Mouse (Mus musculus) hindbrain, embryonic 10.5 days (tissue): ENCODE measurements around the gene Lad1. TPM values are rescaled to one million over a fixed set of nuclear protein-coding genes. Genes with fewer than 3 reads are reported as not detected.

ENCODE experiments used
- DNase-seq: peaks from one replicate; pipeline ENCODE4 v3.0.0-alpha.2; 2017; ENCODE audit warnings: low spot score
- H3K27ac ChIP-seq: fragments of 300-500 bp; sonication (generic); 2 replicates; pipeline ENCODE4 v1.5.1; 2016; ENCODE audit warnings: mild to moderate bottlenecking, moderate library complexity
- H3K27me3 ChIP-seq: fragments of 300-500 bp; sonication (generic); 2 replicates; pipeline ENCODE4 v1.6.1; 2016; ENCODE audit warnings: mild to moderate bottlenecking; ENCODE audit not compliant: poor library complexity, insufficient read depth, severe bottlenecking
- H3K36me3 ChIP-seq: fragments of 300-500 bp; sonication (generic); 2 replicates; pipeline ENCODE4 v1.6.1; 2016; ENCODE audit warnings: mild to moderate bottlenecking, moderate library complexity
- H3K4me1 ChIP-seq: fragments of 300-500 bp; sonication (generic); replicated peaks from 2 replicates; pipeline ENCODE4 v1.6.1; 2016; ENCODE audit warnings: mild to moderate bottlenecking
- H3K4me3 ChIP-seq: fragments of 300-500 bp; sonication (generic); 2 replicates; pipeline ENCODE4 v1.5.1; 2016; ENCODE audit warnings: mild to moderate bottlenecking, moderate library complexity
- H3K9me3 ChIP-seq: fragments of 300-500 bp; sonication (generic); 2 replicates; pipeline ENCODE4 v1.6.1; 2016; ENCODE audit warnings: mild to moderate bottlenecking, moderate library complexity
- WGBS: fragments of 180-500 bp; shearing (Covaris S2); methylation state at CpG from one replicate; pipeline ENCODE4 v1.1.7; 2016; 5-methylcytosine and 5-hydroxymethylcytosine counted together
- polyA plus RNA-seq: library from polyadenylated mRNA; unstranded; fragments of >200 nt; fragmentation: Nextera tagmentation; extraction: Ambion mirVana; gene quantifications from 2 replicates; pipeline ENCODE4 v1.2.1, GENCODE M21; 2016

Gene Lad1
- polyA plus RNA-seq: 1.0 and 3.9 TPM in 2 replicates

- H3K27ac ChIP-seq: peak within 1 kb of the TSS; percentile 83
- peaks cover 93% of the 10 kb centered on the region for H3K27me3 ChIP-seq
- peak; percentile 53 for DNase-seq
- no peaks in the 10 kb centered on the region for H3K36me3 ChIP-seq
- peak within 1 kb of the TSS; percentile 74 for H3K4me3 ChIP-seq
- H3K9me3 ChIP-seq: no peaks in the 10 kb centered on the region
- WGBS: under 1% methylated on average over 63 of the region's 63 CpGs
- peaks cover 34% of the 10 kb centered on the region for H3K4me1 ChIP-seq
These were observed at the start of gene Lad1 for GRCm38 (mm10) chr1:135818481-135819086. Gene Lad1, plus strand, starts transcription at chr1:135818598.

- no peak for DNase-seq
- Histone ChIP-seq H3K36me3 (peaks cover 10% of the 10 kb centered on the region), H3K27ac (no peak overlapping the region), H3K27me3 (peaks cover 38% of the 10 kb centered on the region), H3K4me3 (no peak overlapping the region), H3K9me3 (no peaks in the 10 kb centered on the region), H3K4me1 (peaks cover 39% of the 10 kb centered on the region)
- WGBS: 62% methylated on average over 7 of the region's 7 CpGs
These were observed 48.2 kb upstream of the Lad1 start for GRCm38 (mm10) chr1:135770237-135770636.

GRCm38 (mm10) chr1:135770896-135771572 is 47.4 kb upstream of the Lad1 start:
- Histone ChIP-seq H3K27ac (no peak overlapping the region), H3K4me1 (peaks cover 32% of the 10 kb centered on the region), H3K9me3 (no peaks in the 10 kb centered on the region), H3K27me3 (peaks cover 30% of the 10 kb centered on the region), H3K36me3 (peaks cover 10% of the 10 kb centered on the region), H3K4me3 (no peak overlapping the region)
- no peak for DNase-seq
- WGBS: 77% methylated on average over 12 of the region's 12 CpGs

GRCm38 (mm10) chr1:135771573-135771970 is 46.8 kb upstream of the Lad1 start:
- peaks cover 10% of the 10 kb centered on the region for H3K36me3 ChIP-seq
- H3K27ac ChIP-seq: no peak overlapping the region
- peaks cover 30% of the 10 kb centered on the region for H3K27me3 ChIP-seq
- no peak overlapping the region for H3K4me3 ChIP-seq
- DNase-seq: no peak
- WGBS: 80% methylated on average over 8 of the region's 8 CpGs
- H3K9me3 ChIP-seq: no peaks in the 10 kb centered on the region
- H3K4me1 ChIP-seq: peaks cover 29% of the 10 kb centered on the region

GRCm38 (mm10) chr1:135776596-135776995 is 41.8 kb upstream of the Lad1 start:
- H3K9me3 ChIP-seq: no peaks in the 10 kb centered on the region

GRCm38 (mm10) chr1:135777046-135777445 is 41.4 kb upstream of the Lad1 start:
- WGBS: 96% methylated on average over 1 of the region's 1 CpGs
- DNase-seq: no peak
- Histone ChIP-seq H3K4me3 (no peak overlapping the region), H3K9me3 (no peaks in the 10 kb centered on the region), H3K27ac (no peak overlapping the region), H3K4me1 (peaks cover 31% of the 10 kb centered on the region), H3K36me3 (no peaks in the 10 kb centered on the region), H3K27me3 (peaks cover 46% of the 10 kb centered on the region)

More at GRCm38 (mm10) chr1:135776596-135776995, 41.8 kb upstream of the Lad1 start:
- no peaks in the 10 kb centered on the region for H3K36me3 ChIP-seq
- H3K27ac ChIP-seq: no peak overlapping the region
- DNase-seq: no peak
- H3K4me1 ChIP-seq: peaks cover 31% of the 10 kb centered on the region
- H3K27me3 ChIP-seq: peaks cover 41% of the 10 kb centered on the region
- H3K4me3 ChIP-seq: no peak overlapping the region

- whole genome bisulfite sequencing: 34% methylated on average over 22 of the region's 22 CpGs
- DNase-seq: peak; percentile 18
- H3K27ac ChIP-seq: peak within 1 kb of the TSS; percentile 69
These were observed 39.4 kb upstream of the Lad1 start, which contains the start of gene Tnni1 for GRCm38 (mm10) chr1:135778780-135779535. Gene Tnni1, plus strand, starts transcription at chr1:135779434.

GRCm38 (mm10) chr1:135780649-135781048 is 37.7 kb upstream of the Lad1 start:
- H3K27ac ChIP-seq: no peak overlapping the region

More at GRCm38 (mm10) chr1:135778780-135779535, 39.4 kb upstream of the Lad1 start, which contains the start of gene Tnni1:
- Histone ChIP-seq H3K4me1 (peaks cover 46% of the 10 kb centered on the region), H3K4me3 (no peak within 1 kb of the TSS), H3K9me3 (no peaks in the 10 kb centered on the region), H3K36me3 (no peaks in the 10 kb centered on the region), H3K27me3 (peaks cover 47% of the 10 kb centered on the region)

GRCm38 (mm10) chr1:135781220-135781619 is 37.2 kb upstream of the Lad1 start:
- Histone ChIP-seq H3K27me3 (peaks cover 53% of the 10 kb centered on the region), H3K27ac (no peak overlapping the region), H3K4me3 (no peak overlapping the region), H3K4me1 (peaks cover 46% of the 10 kb centered on the region), H3K36me3 (no peaks in the 10 kb centered on the region), H3K9me3 (no peaks in the 10 kb centered on the region)
- DNase-seq: peak; percentile 77
- 12% methylated on average over 13 of the region's 13 CpGs for WGBS

More at GRCm38 (mm10) chr1:135780649-135781048, 37.7 kb upstream of the Lad1 start:
- Histone ChIP-seq H3K36me3 (no peaks in the 10 kb centered on the region), H3K9me3 (no peaks in the 10 kb centered on the region), H3K4me1 (peaks cover 46% of the 10 kb centered on the region), H3K4me3 (no peak overlapping the region), H3K27me3 (peaks cover 53% of the 10 kb centered on the region)
- no peak for DNase-seq
- WGBS: 54% methylated on average over 4 of the region's 4 CpGs

- peak overlapping the region; percentile 3; the same call in 1 of the 2 replicates for H3K27ac ChIP-seq
- H3K4me3 ChIP-seq: no peak overlapping the region
- no peaks in the 10 kb centered on the region for H3K9me3 ChIP-seq
- 25% methylated on average over 10 of the region's 10 CpGs for WGBS
- peak; percentile 61 for DNase-seq
- no peaks in the 10 kb centered on the region for H3K36me3 ChIP-seq
- H3K27me3 ChIP-seq: peaks cover 43% of the 10 kb centered on the region
- peaks cover 40% of the 10 kb centered on the region for H3K4me1 ChIP-seq
These were observed 35.6 kb upstream of the Lad1 start for GRCm38 (mm10) chr1:135782816-135783215.

- peak; percentile 81 for DNase-seq
- H3K27me3 ChIP-seq: peaks cover 33% of the 10 kb centered on the region
- no peak overlapping the region for H3K4me3 ChIP-seq
- no peaks in the 10 kb centered on the region for H3K36me3 ChIP-seq
- H3K4me1 ChIP-seq: peaks cover 26% of the 10 kb centered on the region
- H3K27ac ChIP-seq: no peak overlapping the region
- 41% methylated on average over 3 of the region's 3 CpGs for whole genome bisulfite sequencing
- H3K9me3 ChIP-seq: no peaks in the 10 kb centered on the region
These were observed 30.6 kb upstream of the Lad1 start for GRCm38 (mm10) chr1:135787799-135788198.

- Histone ChIP-seq H3K27ac (no peak overlapping the region), H3K36me3 (no peaks in the 10 kb centered on the region), H3K4me1 (peaks cover 26% of the 10 kb centered on the region), H3K9me3 (no peaks in the 10 kb centered on the region), H3K4me3 (no peak overlapping the region), H3K27me3 (peaks cover 42% of the 10 kb centered on the region)
- 49% methylated on average over 10 of the region's 10 CpGs for WGBS
- no peak for DNase-seq
These were observed 29.7 kb upstream of the Lad1 start for GRCm38 (mm10) chr1:135788708-135789107.
